In the genomic region with DNA sequence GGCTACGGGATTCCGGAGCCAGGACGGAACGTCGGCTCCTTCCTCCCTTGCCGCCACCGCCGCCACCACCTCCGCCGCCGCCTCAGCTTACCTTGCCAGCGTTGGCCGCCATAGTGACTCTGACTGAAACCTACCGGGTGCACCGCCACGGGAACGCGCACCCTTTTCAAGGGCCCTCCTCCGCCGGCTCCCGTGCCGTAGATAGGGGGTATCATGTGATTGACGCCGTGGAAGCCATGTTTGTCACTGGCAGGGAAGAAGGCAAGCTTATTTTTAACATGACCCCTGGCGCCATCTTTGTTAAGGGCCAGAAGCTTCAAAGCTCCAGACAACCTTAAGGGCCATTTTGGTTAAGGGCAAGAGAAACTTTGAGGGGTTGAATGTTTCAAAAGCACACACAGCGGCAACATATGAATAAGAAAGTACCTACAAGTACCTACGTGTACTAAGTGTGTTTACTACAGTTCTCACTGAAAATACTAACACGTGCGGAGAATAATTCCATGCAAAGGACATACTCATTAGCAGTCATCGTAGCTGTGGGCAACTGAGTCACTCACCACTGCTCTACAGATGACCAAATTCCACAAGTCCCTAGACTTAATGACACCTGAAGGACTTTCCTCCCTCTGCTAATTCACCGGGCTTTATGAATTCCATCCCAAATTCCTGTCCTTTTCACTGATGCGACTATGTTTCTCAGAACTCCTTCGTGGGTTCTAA, we compare ENCODE assay signal across 7 mouse cellular contexts. TPM values are rescaled to one million over a fixed set of nuclear protein-coding genes. Genes with fewer than 3 reads are reported as not detected.
A peak's percentile ranks its signal among the peaks of the same experiment; 100 is the strongest.
DNase-seq lines count a peak whose midpoint lies in the region; ATAC-seq lines count a peak whose summit lies in the region.

A gene (minus strand): TSS at position 175 of the 723 bp plus-strand sequence.

- no peaks in the 10 kb centered on the region for H3K27me3 ChIP-seq in intestine, embryonic 16.5 days (replicated peaks; ENCODE audit: control insufficient read depth, insufficient read depth, low read length)
- no peaks in the 10 kb centered on the region for H3K27me3 ChIP-seq in midbrain, embryonic 11.5 days (ENCODE audit: control insufficient read depth, insufficient read depth, low read length)

- DNase-seq in adrenal gland, adult 8-10 months = peak; percentile 98
- DNase-seq in embryo, embryonic 9.5 days (ENCODE audit: extremely low spot score) = peak; percentile 97
- DNase-seq in gastrocnemius, postnatal 4 days (ENCODE audit: low spot score in 2 of 2) = peak; percentile 97 to 99
- peak; percentile 98 to 99 for DNase-seq in left cerebral cortex, postnatal 36 days (ENCODE audit: low spot score in 2 of 2)
- DNase-seq in midbrain, embryonic 11.5 days (ENCODE audit: low spot score, missing footprints) = peak; percentile 99
- peak; percentile 99 for DNase-seq in skeletal muscle tissue, adult 2 months (ENCODE audit: low read depth, low spot score)

- no peaks in the 10 kb centered on the region for H3K36me3 ChIP-seq in intestine, embryonic 16.5 days (ENCODE audit: control insufficient read depth, insufficient read depth, low read length)
- H3K36me3 ChIP-seq in midbrain, embryonic 11.5 days (ENCODE audit: control insufficient read depth, insufficient read depth, low read length) = no peaks in the 10 kb centered on the region

- peak within 1 kb of the TSS; percentile 87 for H3K4me2 ChIP-seq in intestine, embryonic 16.5 days (ENCODE audit: low read depth, low read length)
- peak within 1 kb of the TSS; percentile 96 for H3K4me2 ChIP-seq in midbrain, embryonic 11.5 days

- H3K4me3 ChIP-seq in intestine, embryonic 16.5 days (ENCODE audit: low read length) = peak within 1 kb of the TSS; percentile 98
- H3K4me3 ChIP-seq in midbrain, embryonic 11.5 days (ENCODE audit: low read depth, low read length) = peak within 1 kb of the TSS; percentile 94

- H3K27ac ChIP-seq in intestine, embryonic 16.5 days (ENCODE audit: low read length) = peak within 1 kb of the TSS; percentile 76
- peak within 1 kb of the TSS; percentile 64 for H3K27ac ChIP-seq in midbrain, embryonic 11.5 days (ENCODE audit: low read depth, low read length)

- H3K9me3 ChIP-seq in intestine, embryonic 16.5 days (ENCODE audit: control insufficient read depth, low read length) = no peaks in the 10 kb centered on the region
- H3K9me3 ChIP-seq in midbrain, embryonic 11.5 days (ENCODE audit: control insufficient read depth, low read length) = no peaks in the 10 kb centered on the region

- intact Hi-C loops in left cerebral cortex, postnatal 36 days (cut with DNase I) = loop anchor here (2.0 to 10.0 kb wide), 3 partner anchors 44 to 104 kb away; a partner anchor contains a TSS

- 13% methylated on average over 30 of the region's 33 CpGs for WGBS in intestine, embryonic 16.5 days
- WGBS in midbrain, embryonic 11.5 days = 13% methylated on average over 33 of the region's 33 CpGs

- peak within 1 kb of the TSS; percentile 97 for H3K9ac ChIP-seq in intestine, embryonic 16.5 days (ENCODE audit: low read depth, low read length)
- peak within 1 kb of the TSS; percentile 88 for H3K9ac ChIP-seq in midbrain, embryonic 11.5 days (ENCODE audit: low read length)

- peaks cover 20% of the 10 kb centered on the region for H3K4me1 ChIP-seq in intestine, embryonic 16.5 days (ENCODE audit: control insufficient read depth, insufficient read depth, low read length)
- H3K4me1 ChIP-seq in midbrain, embryonic 11.5 days (ENCODE audit: control insufficient read depth, insufficient read depth, low read length) = peaks cover 13% of the 10 kb centered on the region

- peak; percentile 92 for ATAC-seq in intestine, embryonic 16.5 days
- ATAC-seq in midbrain, embryonic 11.5 days (ENCODE audit: low FRiP score) = peak; percentile 92

RNA-seq across cellular contexts. Expression of the gene that starts here (rescaled TPM):
- total RNA-seq in adrenal gland, adult 8-10 months (2022) = 10 to 100 TPM; 71.2 to 93.9 (median 81.5) TPM
- total RNA-seq in gastrocnemius, postnatal 4 days (2021) = 100 to 1,000 TPM in 1 of 2 experiments, 10 to 100 TPM in 1; 94.8 to 116 TPM
- polyA plus RNA-seq in intestine, embryonic 16.5 days (2015; fragmentation: Nextera tagmentation; extraction: Ambion mirVana) = 40.4 and 42.7 TPM in 2 replicates
- total RNA-seq in left cerebral cortex, postnatal 36 days (2021) = 100 to 1,000 TPM; 111 to 116 TPM
- polyA plus RNA-seq in midbrain, embryonic 11.5 days (2014; fragmentation: Nextera tagmentation; extraction: Ambion mirVana) = 21.3 and 24.8 TPM in 2 replicates

Comparison
In these comparisons a context has a peak if more than half of its experiments do, and no peak if none do; other contexts are left out.
1. Peak in every context shown above with its lines: DNase-seq, ATAC-seq, H3K4me3 ChIP-seq and H3K27ac ChIP-seq.